Mouse (Mus musculus) left cerebral cortex, adult 6 months (tissue): Measurements from ENCODE around the gene Wdr61. TPM values are rescaled to one million over a fixed set of nuclear protein-coding genes. Genes with fewer than 3 reads are reported as not detected.

Source experiments
- long read RNA-seq, 2 experiments: library from polyadenylated mRNA; unstranded; transcript quantifications; one replicate each; pipeline ENCODE4 v2.0.0; 2019 to 2020
- polyA plus RNA-seq: library from polyadenylated mRNA; unstranded; fragments of <200 nt; fragmentation: Nextera tagmentation; gene quantifications from 2 replicates; pipeline ENCODE4 v1.2.3, GENCODE M21; 2021

The Wdr61 gene
- 69.8 and 89.1 TPM in 2 replicates for polyA plus RNA-seq
- long read RNA-seq, experiment 1, transcript Wdr61-203 (11 exons, 1,290 nt), result major isoform, 66 of 124 reads
- long read RNA-seq, experiment 1, transcript Wdr61-205 (11 exons, 1,162 nt), result minor isoform, 6 of 124 reads
- long read RNA-seq, experiment 1, transcript Wdr61-201 (11 exons, 1,187 nt), result minor isoform, 27 of 124 reads
- long read RNA-seq, experiment 1, partial matches to known transcripts, result 9 of 124 reads
- long read RNA-seq, experiment 1, other reads (novel, unspliced or antisense), result 15 of 124 reads
- long read RNA-seq, experiment 2, transcript Wdr61-203 (11 exons, 1,290 nt), result major isoform, 30 of 87 reads
- long read RNA-seq, experiment 2, transcript Wdr61-201 (11 exons, 1,187 nt), result minor isoform, 18 of 87 reads
- long read RNA-seq, experiment 2, partial matches to known transcripts, result 26 of 87 reads
- long read RNA-seq, experiment 2, other reads (novel, unspliced or antisense), result 10 of 87 reads

DNA sequence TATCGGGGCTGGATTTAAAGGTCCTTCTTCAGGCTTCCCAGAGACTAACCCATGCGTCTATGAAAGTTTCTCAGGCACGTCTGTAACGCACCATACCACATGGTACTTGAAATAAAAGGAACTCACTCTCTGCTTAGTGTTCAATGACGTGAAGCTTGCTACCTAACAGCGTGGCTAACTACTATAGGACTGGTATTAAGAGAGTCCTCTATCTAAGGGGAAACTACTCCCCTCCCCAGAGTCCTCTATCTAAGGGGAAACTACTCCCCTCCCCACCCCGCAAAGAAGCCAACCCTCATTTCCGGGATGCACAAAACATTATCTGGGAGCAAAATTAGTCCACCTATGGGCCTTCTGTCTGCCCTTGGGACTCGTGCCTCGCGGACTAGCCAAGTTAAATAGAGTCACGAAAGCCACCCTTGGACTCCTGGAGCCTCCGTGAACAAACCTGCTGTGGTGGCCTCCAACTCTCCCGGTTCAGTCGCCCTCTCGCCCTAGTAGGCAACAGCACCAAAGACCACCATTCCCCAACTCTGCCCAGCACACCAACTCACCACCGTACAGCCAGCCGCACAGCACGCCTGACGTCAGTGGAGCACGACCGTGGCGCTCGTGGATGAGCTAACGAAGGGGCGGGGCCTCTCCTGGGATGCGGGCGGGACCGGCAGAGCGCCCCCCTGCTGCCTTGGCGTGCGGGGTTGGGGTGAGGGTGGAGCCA, at the start of gene Wdr61:
Gene Wdr61, minus strand, starts transcription at position 599 of the 718 bp plus-strand sequence.

DNA sequence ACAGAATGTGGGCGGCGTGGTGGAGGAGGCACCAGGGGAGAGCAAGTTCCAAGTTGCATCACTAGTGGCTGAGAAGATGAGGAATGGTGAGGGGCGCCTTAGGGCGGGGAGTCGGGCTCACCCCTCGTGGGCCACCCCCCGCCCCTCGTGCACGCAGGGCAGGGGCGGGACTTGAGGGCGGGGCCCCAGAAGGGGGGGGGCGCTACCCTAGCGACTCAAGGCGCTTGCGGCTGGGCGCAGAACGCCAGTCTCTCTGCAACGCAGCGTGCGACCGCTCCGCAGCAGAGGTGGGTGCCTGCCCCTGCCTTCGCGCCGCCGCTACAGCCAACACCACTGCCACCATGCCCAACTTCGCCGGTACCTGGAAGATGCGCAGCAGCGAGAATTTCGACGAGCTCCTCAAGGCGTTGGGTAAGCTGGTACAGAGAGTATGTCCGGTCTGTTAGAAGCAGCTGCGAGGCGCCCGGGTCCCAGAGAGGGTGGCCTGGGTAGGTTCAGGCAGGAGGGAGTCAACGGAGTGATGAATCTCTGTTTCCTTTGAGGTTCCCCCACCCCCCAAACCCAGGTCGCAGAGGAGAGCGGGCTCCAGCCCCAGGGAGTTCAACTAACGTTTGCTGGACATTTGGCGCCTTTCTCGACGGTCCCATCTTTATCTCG, 30.4 kb upstream of the Wdr61 start, which contains the start of gene Crabp1:
Gene Crabp1, plus strand, starts transcription at position 188 of the 657 bp plus-strand sequence.

DNA sequence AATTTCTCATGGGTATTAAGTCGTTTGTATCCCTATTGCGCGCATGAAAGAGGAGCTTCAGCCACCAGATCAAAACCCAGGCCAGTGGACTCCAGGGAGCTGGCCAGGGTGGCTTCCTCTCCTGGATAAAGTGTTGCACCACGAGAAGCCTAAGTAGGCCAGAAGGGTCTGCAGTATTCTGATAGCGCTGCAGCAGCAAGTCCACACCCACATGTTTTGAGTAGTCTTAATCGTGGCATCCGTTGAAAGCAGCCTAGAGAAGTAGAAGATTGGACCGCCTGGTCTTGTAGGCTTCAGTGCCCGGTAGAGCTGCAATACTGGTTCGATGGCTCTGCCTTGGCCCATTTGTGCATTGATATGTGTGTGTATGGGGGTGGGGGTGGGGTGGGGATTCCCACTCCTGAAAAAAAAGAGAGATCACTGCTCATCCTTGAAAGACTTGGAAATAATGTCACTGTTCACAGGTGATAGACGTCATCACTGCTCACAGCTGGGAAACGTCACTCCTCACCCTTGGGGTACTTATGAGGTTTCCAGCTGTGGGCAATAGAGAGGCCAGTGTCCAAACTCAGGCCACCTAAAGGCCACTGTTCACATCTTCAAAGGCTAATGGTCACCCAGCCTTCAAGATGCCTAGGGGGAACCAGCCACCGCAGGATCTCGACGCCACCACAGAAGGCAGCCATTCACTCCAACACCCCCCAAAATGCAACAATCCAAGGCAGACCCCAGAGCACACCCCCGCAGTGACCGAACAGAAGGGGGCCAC, 35.8 kb downstream of the Wdr61 start, which contains the start of gene Dnaja4:
Gene Dnaja4, plus strand, starts transcription at position 556 of the 769 bp plus-strand sequence.

Other genes with a start within 250 kb of the Wdr61 start
- gene Dmxl2, start 232.9 kb downstream of the Wdr61 start, polyA plus RNA-seq, result 16.4 and 38.4 TPM in 2 replicates
- gene Sh2d7, start 195.5 kb downstream of the Wdr61 start, polyA plus RNA-seq, result not detected in 2 replicates
- 40.8 and 48.2 TPM in 2 replicates for gene Cib2, start 174.3 kb downstream of the Wdr61 start, polyA plus RNA-seq
- gene Idh3a, start 148.2 kb downstream of the Wdr61 start, polyA plus RNA-seq, result 342 and 389 TPM in 2 replicates
- 155 and 198 TPM in 2 replicates for gene Acsbg1, start 72.6 kb downstream of the Wdr61 start, polyA plus RNA-seq
- 6.9 and 39.4 TPM in 2 replicates for gene Dnaja4, start 35.6 kb downstream of the Wdr61 start, polyA plus RNA-seq
- 4.2 and 5.6 TPM in 2 replicates for gene Crabp1, start 30.2 kb upstream of the Wdr61 start, polyA plus RNA-seq
- 5.1 and 13.2 TPM in 2 replicates for gene Ireb2, start 129.3 kb upstream of the Wdr61 start, polyA plus RNA-seq
- gene Hykk, start 182.8 kb upstream of the Wdr61 start, polyA plus RNA-seq, result 1.1 and 1.2 TPM in 2 replicates
- gene Psma4, start 216.3 kb upstream of the Wdr61 start, polyA plus RNA-seq, result 111 and 127 TPM in 2 replicates
- gene AY074887, start 216.5 kb upstream of the Wdr61 start, polyA plus RNA-seq, result 0.63 and 0.66 TPM in 2 replicates
- 0.40 and 0.90 TPM in 2 replicates for gene Chrna5, start 246.4 kb upstream of the Wdr61 start, polyA plus RNA-seq